Mouse (Mus musculus) spleen, adult 2 months (tissue): ENCODE results near the gene Coa4.

ENCODE experiments used
- CTCF ChIP-seq: fragments of 200-500 bp; IDR thresholded peaks from 2 replicates; pipeline ENCODE4 v1.5.1; 2011; ENCODE audit warnings: mild to moderate bottlenecking, inconsistent platforms; ENCODE audit not compliant: insufficient read depth, insufficient read length, insufficient replicate concordance; ENCODE audit errors: extremely low read depth
- POLR2A ChIP-seq: fragments of 200-500 bp; IDR thresholded peaks from 2 replicates; pipeline ENCODE4 v1.6.1; 2011; ENCODE audit warnings: low read depth, low read length, inconsistent platforms

DNA sequence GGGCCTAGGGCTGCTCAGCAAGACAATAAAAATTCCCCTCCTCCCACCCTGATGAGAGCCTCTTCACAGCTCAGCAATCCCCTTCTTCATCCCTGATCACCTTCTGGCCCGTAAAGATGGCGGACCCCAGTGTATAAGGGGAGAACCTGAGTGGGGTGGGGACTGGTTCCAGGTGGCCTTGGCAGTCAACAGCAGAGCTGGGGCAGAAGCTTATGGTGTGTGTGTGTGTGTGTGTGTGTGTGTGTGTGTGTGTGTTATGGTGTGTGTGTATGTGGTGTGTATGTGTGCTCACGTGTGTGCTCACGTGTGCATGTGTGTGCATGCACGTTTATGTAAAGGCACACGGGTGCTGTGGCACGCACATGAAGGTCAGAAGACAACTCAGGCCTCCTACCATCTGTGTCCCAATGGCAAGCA, 42.4 kb upstream of the Coa4 start:
- no peak for TF ChIP-seq POLR2A
- TF ChIP-seq CTCF = no peak
